ENCODE assay signal across 20 mouse cellular contexts in the genomic region with DNA sequence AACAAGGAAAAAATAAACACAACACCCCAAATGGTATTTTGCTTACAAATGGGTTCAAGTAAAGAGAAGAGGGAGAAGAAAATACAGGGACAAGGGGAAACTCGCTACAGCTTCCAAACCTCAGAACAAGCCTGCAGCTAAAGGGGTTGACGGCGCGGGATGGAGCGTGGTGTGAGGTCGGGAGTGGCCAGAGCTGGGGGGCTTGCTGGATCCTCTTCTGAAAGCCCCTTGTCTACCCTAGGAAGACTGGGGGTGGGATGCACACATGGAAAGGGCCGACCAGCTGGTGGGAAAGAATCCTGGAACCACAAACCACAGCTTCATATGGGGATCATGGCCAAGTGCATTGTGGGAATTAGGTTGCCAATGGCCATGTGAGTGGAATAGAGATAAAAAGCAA.
A peak's percentile ranks its signal among the peaks of the same experiment; 100 is the strongest.
DNase-seq lines count a peak whose midpoint lies in the region; ATAC-seq and TF ChIP-seq lines count a peak whose summit lies in the region.
"Had no signal": no experiment of that assay in that cellular context is flagged by ENCODE, and none has a peak within 500 bp of the region (broad histone marks: within the 10 kb centered on the region; RNA-seq: fewer than 3 reads in every experiment).

No protein-coding gene starts in this region.

- no peak overlapping the region for H3K4me2 ChIP-seq in midbrain, embryonic 11.5 days
- no peak overlapping the region for H3K4me2 ChIP-seq in midbrain, postnatal 0 days (ENCODE audit: low read depth, low read length, poor library complexity, severe bottlenecking)
- H3K4me2 ChIP-seq in embryonic facial prominence, embryonic 15.5 days (replicated peaks), result no peak overlapping the region
- H3K4me2 ChIP-seq: embryonic facial prominence, embryonic 12.5 days; forebrain, embryonic 12.5 days had no signal

- 92% methylated on average over 7 of the region's 7 CpGs for WGBS in midbrain, embryonic 11.5 days
- WGBS in midbrain, postnatal 0 days, result 94% methylated on average over 7 of the region's 7 CpGs
- 69% methylated on average over 7 of the region's 7 CpGs for WGBS in embryonic facial prominence, embryonic 15.5 days

- no peak overlapping the region for H3K4me3 ChIP-seq in midbrain, embryonic 11.5 days (ENCODE audit: low read depth, low read length)
- no peak overlapping the region for H3K4me3 ChIP-seq in midbrain, postnatal 0 days (ENCODE audit: low read depth, low read length)
- H3K4me3 ChIP-seq in embryonic facial prominence, embryonic 15.5 days (replicated peaks), result no peak overlapping the region
- H3K4me3 ChIP-seq: embryonic facial prominence, embryonic 12.5 days; erythroblast, embryonic 14.5 days; forebrain, embryonic 10.5 days; forebrain, embryonic 12.5 days had no signal

- peak; percentile 54 for DNase-seq in midbrain, embryonic 11.5 days (ENCODE audit: low spot score, missing footprints)
- DNase-seq in midbrain, postnatal 0 days (ENCODE audit: low spot score), result no peak
- DNase-seq in lung, postnatal 36 days, result no peak
- no peak for DNase-seq in layer of hippocampus, adult 18-20 months (ENCODE audit: low spot score in 2 of 2)
- DNase-seq: adrenal gland, adult 2 months; adrenal gland, postnatal 10 days; adrenal gland, postnatal 25 days; cerebellum, adult 11 months; cerebellum, adult 18-20 months; cerebellum, adult 8-10 months; cerebellum, adult 9-11 months; cerebellum, postnatal 14 days; cerebellum, postnatal 36 days had no signal

- H3K9me3 ChIP-seq in midbrain, embryonic 11.5 days (ENCODE audit: control insufficient read depth, low read length), result no peaks in the 10 kb centered on the region
- no peaks in the 10 kb centered on the region for H3K9me3 ChIP-seq in midbrain, postnatal 0 days (ENCODE audit: low read length)
- H3K9me3 ChIP-seq in embryonic facial prominence, embryonic 15.5 days (replicated peaks), result no peaks in the 10 kb centered on the region
- H3K9me3 ChIP-seq: embryonic facial prominence, embryonic 12.5 days; forebrain, embryonic 10.5 days; forebrain, embryonic 12.5 days had no signal

- no peaks in the 10 kb centered on the region for H3K4me1 ChIP-seq in midbrain, embryonic 11.5 days (ENCODE audit: control insufficient read depth, insufficient read depth, low read length)
- H3K4me1 ChIP-seq in midbrain, postnatal 0 days (ENCODE audit: insufficient read depth, low read length), result no peaks in the 10 kb centered on the region
- H3K4me1 ChIP-seq in embryonic facial prominence, embryonic 15.5 days, result peaks cover 25% of the 10 kb centered on the region
- H3K4me1 ChIP-seq: embryonic facial prominence, embryonic 12.5 days had no signal

- H3K27me3 ChIP-seq in midbrain, embryonic 11.5 days (ENCODE audit: control insufficient read depth, insufficient read depth, low read length), result no peaks in the 10 kb centered on the region
- no peaks in the 10 kb centered on the region for H3K27me3 ChIP-seq in midbrain, postnatal 0 days (ENCODE audit: insufficient read depth, low read length)
- no peaks in the 10 kb centered on the region for H3K27me3 ChIP-seq in embryonic facial prominence, embryonic 15.5 days
- H3K27me3 ChIP-seq: embryonic facial prominence, embryonic 12.5 days had no signal

- no peak for ATAC-seq in midbrain, embryonic 11.5 days (ENCODE audit: low FRiP score)
- no peak for ATAC-seq in midbrain, postnatal 0 days (ENCODE audit: low FRiP score)
- ATAC-seq in embryonic facial prominence, embryonic 15.5 days (ENCODE audit: insufficient number of reproducible peaks, low FRiP score, low TSS enrichment, low read depth), result peak; percentile 73; the same call in 1 of the 2 replicates
- ATAC-seq: forebrain, embryonic 14.5 days; forebrain, embryonic 16.5 days had no signal

- no peak overlapping the region for H3K27ac ChIP-seq in midbrain, embryonic 11.5 days (ENCODE audit: low read depth, low read length)
- H3K27ac ChIP-seq in midbrain, postnatal 0 days (ENCODE audit: low read depth, low read length), result no peak overlapping the region
- peak overlapping the region; percentile 44 for H3K27ac ChIP-seq in embryonic facial prominence, embryonic 15.5 days (replicated peaks)
- H3K27ac ChIP-seq: embryonic facial prominence, embryonic 12.5 days; forebrain, embryonic 12.5 days had no signal

- no peak for TF ChIP-seq CTCF in midbrain, postnatal 0 days (IDR thresholded peaks at IDR 0.05)

- no peaks in the 10 kb centered on the region for H3K36me3 ChIP-seq in midbrain, embryonic 11.5 days (ENCODE audit: control insufficient read depth, insufficient read depth, low read length)
- H3K36me3 ChIP-seq in midbrain, postnatal 0 days (ENCODE audit: insufficient read depth, low read length), result no peaks in the 10 kb centered on the region
- no peaks in the 10 kb centered on the region for H3K36me3 ChIP-seq in embryonic facial prominence, embryonic 15.5 days
- H3K36me3 ChIP-seq: embryonic facial prominence, embryonic 12.5 days; forebrain, embryonic 10.5 days; forebrain, embryonic 12.5 days had no signal

- H3K9ac ChIP-seq in midbrain, embryonic 11.5 days (ENCODE audit: low read length), result no peak overlapping the region
- H3K9ac ChIP-seq in midbrain, postnatal 0 days (replicated peaks; ENCODE audit: low read length, poor library complexity, severe bottlenecking), result no peak overlapping the region
- H3K9ac ChIP-seq in embryonic facial prominence, embryonic 15.5 days, result no peak overlapping the region
- H3K9ac ChIP-seq: embryonic facial prominence, embryonic 12.5 days; forebrain, embryonic 12.5 days had no signal
